Mouse (Mus musculus) colon, adult 2 months (tissue): ENCODE results near the gene AW549877. TPM values are rescaled to one million over a fixed set of nuclear protein-coding genes. Genes with fewer than 3 reads are reported as not detected.

Experiments
- polyA plus RNA-seq: library from polyadenylated mRNA; depleted of rRNA; stranded (reverse); fragments of >200 nt; gene quantifications from 2 replicates; pipeline ENCODE4 v1.2.3, GENCODE M21; 2012; rRNA removed

The AW549877 gene
- polyA plus RNA-seq = 3.6 and 4.8 TPM in 2 replicates

GRCm38 (mm10) chr15:3995448-3996266 lies at the start of gene AW549877:
TSS of gene AW549877 (minus strand) at chr15:3995744.

GRCm38 (mm10) chr15:4026231-4026773 lies 30.8 kb upstream of the AW549877 start, which contains the start of gene Oxct1:
TSS of gene Oxct1 (plus strand) at chr15:4026383.

GRCm38 (mm10) chr15:3979061-3979848 lies 16.3 kb downstream of the AW549877 start, which contains the start of gene Fbxo4:
TSS of gene Fbxo4 (minus strand) at chr15:3979573.

Other genes starting within 250 kb of the AW549877 start
- 8.3 and 14.5 TPM in 2 replicates for gene Fbxo4, start 16.2 kb downstream of the AW549877 start, polyA plus RNA-seq
- 65.7 and 69.6 TPM in 2 replicates for gene Oxct1, start 30.6 kb upstream of the AW549877 start, polyA plus RNA-seq